Mouse (Mus musculus) hindbrain, embryonic 15.5 days (tissue): Measurements from ENCODE around the gene Inpp5a. TPM values are rescaled to one million over a fixed set of nuclear protein-coding genes. Genes with fewer than 3 reads are reported as not detected.

Source experiments
- ATAC-seq: fragments of 200-750 bp; cut with Nextera tagmentation; 2 replicates; pipeline ENCODE4 v1.8.0; 2017; ENCODE audit warnings: low read depth, moderate number of reproducible peaks, moderate TSS enrichment; ENCODE audit not compliant: low FRiP score
- H3K27ac ChIP-seq: fragments of 300-500 bp; sonication (generic); replicated peaks from 2 replicates; pipeline ENCODE4 v1.5.1; 2015; ENCODE audit warnings: mild to moderate bottlenecking, inconsistent platforms
- H3K27me3 ChIP-seq: fragments of 300-500 bp; sonication (generic); 2 replicates; pipeline ENCODE4 v1.6.1; 2015; ENCODE audit warnings: control low read depth, inconsistent platforms
- H3K36me3 ChIP-seq: fragments of 300-500 bp; sonication (generic); 2 replicates; pipeline ENCODE4 v1.6.1; 2015; ENCODE audit warnings: control low read depth, inconsistent platforms
- H3K4me1 ChIP-seq: fragments of 300-500 bp; sonication (generic); replicated peaks from 2 replicates; pipeline ENCODE4 v1.6.1; 2015; ENCODE audit warnings: control low read depth, inconsistent platforms
- H3K4me2 ChIP-seq: fragments of 300-500 bp; sonication (generic); 2 replicates; pipeline ENCODE4 v1.6.1; 2015; ENCODE audit warnings: moderate library complexity, mild to moderate bottlenecking, inconsistent platforms
- H3K4me3 ChIP-seq: fragments of 300-500 bp; sonication (generic); 2 replicates; pipeline ENCODE4 v1.5.1; 2015; ENCODE audit warnings: mild to moderate bottlenecking, inconsistent platforms
- H3K9ac ChIP-seq: fragments of 300-500 bp; sonication (generic); 2 replicates; pipeline ENCODE4 v1.6.1; 2015; ENCODE audit warnings: inconsistent platforms
- H3K9me3 ChIP-seq: fragments of 300-500 bp; sonication (generic); 2 replicates; pipeline ENCODE4 v1.6.1; 2016; ENCODE audit warnings: control low read depth, inconsistent platforms
- WGBS: fragments of 180-500 bp; shearing (Covaris S2); methylation state at CpG from one replicate; pipeline ENCODE4 v1.1.7; 2015; 5-methylcytosine and 5-hydroxymethylcytosine counted together
- polyA plus RNA-seq: library from polyadenylated mRNA; unstranded; fragments of >200 nt; fragmentation: Nextera tagmentation; extraction: Ambion mirVana; gene quantifications from 2 replicates; pipeline ENCODE4 v1.2.1, GENCODE M21; 2015

Inpp5a gene
- polyA plus RNA-seq, 1 experiment from 2014 or later, result 24.6 TPM

- 0 out of 2 replicates have a peak, but pooled peaks cover 4% of the 10 kb centered on the region for H3K4me1 ChIP-seq
- H3K27ac ChIP-seq, result no peak overlapping the region
- ATAC-seq, result no peak
- no peaks in the 10 kb centered on the region for H3K27me3 ChIP-seq
- no peak overlapping the region for H3K4me2 ChIP-seq
- no peaks in the 10 kb centered on the region for H3K9me3 ChIP-seq
- no peak overlapping the region for H3K4me3 ChIP-seq
- no peaks in the 10 kb centered on the region for H3K36me3 ChIP-seq
- 95% methylated on average over 12 of the region's 12 CpGs for WGBS
- no peak overlapping the region for H3K9ac ChIP-seq
Observed at GRCm38 (mm10) chr7:139461344-139461743, 72.4 kb downstream of the Inpp5a start.

GRCm38 (mm10) chr7:139462142-139462541 is 73.2 kb downstream of the Inpp5a start:
- Histone ChIP-seq H3K36me3 (no peaks in the 10 kb centered on the region), H3K27me3 (no peaks in the 10 kb centered on the region), H3K4me2 (no peak overlapping the region), H3K4me1 (0 out of 2 replicates have a peak, but pooled peaks cover 2% of the 10 kb centered on the region), H3K4me3 (no peak overlapping the region), H3K9ac (no peak overlapping the region), H3K9me3 (no peaks in the 10 kb centered on the region), H3K27ac (no peak overlapping the region)
- no peak for ATAC-seq
- WGBS, result 81% methylated on average over 10 of the region's 10 CpGs

DNA sequence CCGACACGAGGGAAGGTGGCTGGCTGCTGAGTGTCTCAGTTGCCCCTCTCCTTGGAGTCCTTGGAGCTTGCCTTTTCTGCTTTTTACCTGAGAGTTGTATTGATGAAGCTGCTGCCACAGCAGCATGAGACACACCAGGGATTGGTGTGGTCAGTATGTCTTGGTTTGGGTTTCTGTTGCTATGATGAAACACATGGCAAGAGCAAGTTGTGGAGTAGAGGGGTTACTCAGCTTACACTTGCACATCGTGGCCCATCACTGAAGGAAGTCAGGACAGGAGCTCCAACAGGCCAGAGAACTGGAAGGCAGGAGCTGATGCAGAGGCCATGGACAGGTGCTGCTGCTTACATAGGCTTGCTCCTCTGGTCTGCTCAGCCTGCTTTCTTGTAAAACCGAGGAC is 76.6 kb downstream of the Inpp5a start:
- Histone ChIP-seq H3K27ac (no peak overlapping the region), H3K36me3 (no peaks in the 10 kb centered on the region), H3K4me1 (peaks cover 24% of the 10 kb centered on the region), H3K9ac (no peak overlapping the region), H3K27me3 (no peaks in the 10 kb centered on the region), H3K9me3 (no peaks in the 10 kb centered on the region), H3K4me3 (no peak overlapping the region), H3K4me2 (no peak overlapping the region)
- no peak for ATAC-seq
- WGBS, result 87% methylated on average over 4 of the region's 4 CpGs

GRCm38 (mm10) chr7:139466484-139467176 is 77.7 kb downstream of the Inpp5a start:
- Histone ChIP-seq H3K4me1 (peaks cover 24% of the 10 kb centered on the region), H3K27me3 (no peaks in the 10 kb centered on the region), H3K4me3 (no peak overlapping the region), H3K36me3 (no peaks in the 10 kb centered on the region), H3K27ac (no peak overlapping the region), H3K4me2 (no peak overlapping the region), H3K9ac (no peak overlapping the region), H3K9me3 (no peaks in the 10 kb centered on the region)
- WGBS, result 44% methylated on average over 7 of the region's 7 CpGs
- no peak; the same call in 1 of the 2 replicates for ATAC-seq

GRCm38 (mm10) chr7:139467177-139467895 is 78.4 kb downstream of the Inpp5a start:
- 81% methylated on average over 10 of the region's 10 CpGs for WGBS
- no peak overlapping the region for H3K4me2 ChIP-seq
- no peaks in the 10 kb centered on the region for H3K9me3 ChIP-seq
- no peak overlapping the region for H3K27ac ChIP-seq
- H3K27me3 ChIP-seq, result no peaks in the 10 kb centered on the region
- no peak for ATAC-seq
- no peak overlapping the region for H3K9ac ChIP-seq
- peaks cover 24% of the 10 kb centered on the region for H3K4me1 ChIP-seq
- H3K36me3 ChIP-seq, result no peaks in the 10 kb centered on the region
- no peak overlapping the region for H3K4me3 ChIP-seq

GRCm38 (mm10) chr7:139467896-139468279 is 79.0 kb downstream of the Inpp5a start:
- H3K4me3 ChIP-seq, result no peak overlapping the region
- no peaks in the 10 kb centered on the region for H3K27me3 ChIP-seq
- no peak for ATAC-seq
- WGBS, result 76% methylated on average over 4 of the region's 4 CpGs
- H3K27ac ChIP-seq, result no peak overlapping the region
- no peaks in the 10 kb centered on the region for H3K36me3 ChIP-seq
- H3K4me1 ChIP-seq, result peaks cover 26% of the 10 kb centered on the region
- no peak overlapping the region for H3K4me2 ChIP-seq
- no peak overlapping the region for H3K9ac ChIP-seq
- H3K9me3 ChIP-seq, result no peaks in the 10 kb centered on the region

- H3K9ac ChIP-seq, result no peak overlapping the region
- 49% methylated on average over 2 of the region's 2 CpGs for WGBS
Observed at GRCm38 (mm10) chr7:139468440-139468839, 79.5 kb downstream of the Inpp5a start.

DNA sequence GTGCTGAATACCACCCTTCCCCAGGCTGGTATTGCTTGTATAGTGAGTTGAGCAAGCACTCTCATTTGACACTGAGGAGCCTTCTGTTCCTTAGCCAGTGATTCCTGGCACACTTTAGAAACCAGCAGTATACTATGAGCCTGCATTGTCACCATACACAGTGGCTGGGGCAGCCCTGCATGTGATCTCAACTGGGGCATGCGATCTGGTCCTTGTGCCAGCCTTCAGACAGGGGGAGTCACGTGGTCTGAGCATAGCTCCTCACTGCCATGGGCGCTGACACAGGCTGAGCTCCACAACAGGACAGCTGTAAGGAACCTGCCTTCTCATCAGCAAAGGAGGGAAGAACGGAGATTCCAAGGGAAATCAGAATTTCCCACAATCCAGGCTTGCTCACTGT is 80.5 kb downstream of the Inpp5a start:
- peaks cover 28% of the 10 kb centered on the region for H3K4me1 ChIP-seq
- no peaks in the 10 kb centered on the region for H3K36me3 ChIP-seq
- ATAC-seq, result no peak
- no peak overlapping the region for H3K4me2 ChIP-seq
- no peaks in the 10 kb centered on the region for H3K27me3 ChIP-seq
- no peak overlapping the region for H3K27ac ChIP-seq
- H3K4me3 ChIP-seq, result no peak overlapping the region
- WGBS, result 70% methylated on average over 4 of the region's 4 CpGs
- no peak overlapping the region for H3K9ac ChIP-seq
- H3K9me3 ChIP-seq, result no peaks in the 10 kb centered on the region

More at GRCm38 (mm10) chr7:139468440-139468839, 79.5 kb downstream of the Inpp5a start:
- H3K27me3 ChIP-seq, result no peaks in the 10 kb centered on the region
- no peaks in the 10 kb centered on the region for H3K36me3 ChIP-seq
- no peak overlapping the region for H3K4me3 ChIP-seq
- no peak overlapping the region for H3K4me2 ChIP-seq
- H3K9me3 ChIP-seq, result no peaks in the 10 kb centered on the region
- ATAC-seq, result no peak
- peaks cover 28% of the 10 kb centered on the region for H3K4me1 ChIP-seq
- no peak overlapping the region for H3K27ac ChIP-seq

DNA sequence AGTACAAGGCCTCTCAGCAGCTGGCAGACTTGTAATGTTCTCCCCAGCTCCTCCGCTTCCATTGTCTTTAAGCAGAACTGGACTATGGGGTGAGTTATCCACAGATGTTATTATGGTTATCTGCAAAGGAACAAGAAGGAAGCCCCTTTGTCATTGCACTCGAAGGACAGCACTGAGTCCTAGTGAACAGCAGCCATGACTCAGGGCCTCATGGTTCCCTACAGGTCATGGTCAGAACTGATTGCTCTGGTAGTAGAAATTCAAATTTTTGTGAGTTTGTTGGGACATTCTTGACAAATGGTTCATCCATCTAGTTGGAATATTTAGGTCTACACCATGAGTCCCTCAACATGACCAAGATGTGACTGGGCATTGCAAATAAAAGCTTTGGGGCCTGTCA is 81.6 kb downstream of the Inpp5a start:
- no peak overlapping the region for H3K9ac ChIP-seq
- H3K27ac ChIP-seq, result no peak overlapping the region
- H3K4me3 ChIP-seq, result no peak overlapping the region
- H3K9me3 ChIP-seq, result no peaks in the 10 kb centered on the region
- 82% methylated on average over 2 of the region's 2 CpGs for WGBS
- H3K4me1 ChIP-seq, result peaks cover 28% of the 10 kb centered on the region
- no peak overlapping the region for H3K4me2 ChIP-seq
- H3K27me3 ChIP-seq, result no peaks in the 10 kb centered on the region
- H3K36me3 ChIP-seq, result no peaks in the 10 kb centered on the region
- ATAC-seq, result no peak

- WGBS, result 94% methylated on average over 1 of the region's 1 CpGs
- no peaks in the 10 kb centered on the region for H3K36me3 ChIP-seq
- no peak for ATAC-seq
- H3K27ac ChIP-seq, result no peak overlapping the region
- no peaks in the 10 kb centered on the region for H3K9me3 ChIP-seq
- H3K27me3 ChIP-seq, result no peaks in the 10 kb centered on the region
- H3K4me3 ChIP-seq, result no peak overlapping the region
- no peak overlapping the region for H3K4me2 ChIP-seq
- H3K4me1 ChIP-seq, result peaks cover 27% of the 10 kb centered on the region
- H3K9ac ChIP-seq, result no peak overlapping the region
Observed at GRCm38 (mm10) chr7:139472052-139472451, 83.1 kb downstream of the Inpp5a start.

- H3K27ac ChIP-seq, result no peak overlapping the region
- peak; percentile 89 for ATAC-seq
- no peaks in the 10 kb centered on the region for H3K9me3 ChIP-seq
- H3K4me1 ChIP-seq, result peaks cover 21% of the 10 kb centered on the region
- 32% methylated on average over 7 of the region's 7 CpGs for WGBS
- no peak overlapping the region for H3K9ac ChIP-seq
- no peaks in the 10 kb centered on the region for H3K27me3 ChIP-seq
- no peak overlapping the region for H3K4me2 ChIP-seq
- H3K4me3 ChIP-seq, result no peak overlapping the region
- no peaks in the 10 kb centered on the region for H3K36me3 ChIP-seq
Observed at GRCm38 (mm10) chr7:139472865-139473549, 84.1 kb downstream of the Inpp5a start.

GRCm38 (mm10) chr7:139475896-139476295 is 87.0 kb downstream of the Inpp5a start:
- no peaks in the 10 kb centered on the region for H3K36me3 ChIP-seq
- no peak overlapping the region for H3K9ac ChIP-seq
- H3K4me1 ChIP-seq, result 0 out of 2 replicates have a peak, but pooled peaks cover 5% of the 10 kb centered on the region
- H3K9me3 ChIP-seq, result no peaks in the 10 kb centered on the region
- no peaks in the 10 kb centered on the region for H3K27me3 ChIP-seq
- 65% methylated on average over 4 of the region's 4 CpGs for WGBS
- no peak overlapping the region for H3K4me3 ChIP-seq
- no peak overlapping the region for H3K4me2 ChIP-seq
- no peak overlapping the region for H3K27ac ChIP-seq
- ATAC-seq, result no peak
